Mouse (Mus musculus) activated CD4-positive, CD25-positive, alpha-beta regulatory T cell, adult 4 months (primary cell): Measurements from ENCODE around the gene Gstt3. TPM values are rescaled to one million over a fixed set of nuclear protein-coding genes. Genes with fewer than 3 reads are reported as not detected.

ENCODE experiments used
- polyA plus RNA-seq, 2 experiments: library from polyadenylated mRNA; unstranded; fragments of 100-300 nt; shearing (Covaris generic); gene quantifications; one replicate each; pipeline ENCODE4 v1.2.1; 2017

Gstt3 gene
- polyA plus RNA-seq, 2 experiments from 2014 or later: 3.3 to 6.1 TPM

Other genes starting within 250 kb of the Gstt3 start
- under 1 TPM; 0.45 to 0.65 TPM for gene Lrrc75b, start 221.1 kb downstream of the Gstt3 start, polyA plus RNA-seq
- gene Ggt1, start 219.8 kb downstream of the Gstt3 start, polyA plus RNA-seq: 1 to 10 TPM; 2.1 to 3.1 TPM
- gene Ggt5, start 192.1 kb downstream of the Gstt3 start, polyA plus RNA-seq: under 1 TPM; 0.15 to 0.64 TPM
- 10 to 100 TPM in 1 of 2 experiments, 1 to 10 TPM in 1; 6.2 to 12.5 TPM for gene Susd2, start 137.4 kb downstream of the Gstt3 start, polyA plus RNA-seq
- 10 to 100 TPM; 22.0 to 22.3 TPM for gene Cabin1, start 17.1 kb downstream of the Gstt3 start, polyA plus RNA-seq
- gene Ddt, start 8.0 kb downstream of the Gstt3 start, polyA plus RNA-seq: 100 to 1,000 TPM in 1 of 2 experiments, 10 to 100 TPM in 1; 78.9 to 104 TPM
- not detected for gene Gm20441, start 460 bp downstream of the Gstt3 start, polyA plus RNA-seq
- gene Gstt1, start 17.2 kb upstream of the Gstt3 start, polyA plus RNA-seq: 1 to 10 TPM in 1 of 2 experiments, not detected in 1; 1.2 TPM
- gene Gstt4, start 41.1 kb upstream of the Gstt3 start, polyA plus RNA-seq: under 1 TPM in 1 of 2 experiments, not detected in 1; 0.48 TPM
- gene Gstt2, start 56.0 kb upstream of the Gstt3 start, polyA plus RNA-seq: 10 to 100 TPM; 58.5 to 64.1 TPM
- 100 to 1,000 TPM; 464 to 561 TPM for gene Mif, start 78.8 kb upstream of the Gstt3 start, polyA plus RNA-seq
- 1 to 10 TPM in 1 of 2 experiments, under 1 TPM in 1; 0.85 to 2.7 TPM for gene Derl3, start 112.0 kb upstream of the Gstt3 start, polyA plus RNA-seq
- 100 to 1,000 TPM in 1 of 2 experiments, 10 to 100 TPM in 1; 75.0 to 127 TPM for gene Smarcb1, start 140.2 kb upstream of the Gstt3 start, polyA plus RNA-seq
- gene Chchd10, start 151.7 kb upstream of the Gstt3 start, polyA plus RNA-seq: 10 to 100 TPM; 13.1 to 20.1 TPM
- 1 to 10 TPM; 2.5 to 9.1 TPM for gene Mmp11, start 155.1 kb upstream of the Gstt3 start, polyA plus RNA-seq
- not detected for gene Gm867, start 159.3 kb upstream of the Gstt3 start, polyA plus RNA-seq
- 1 to 10 TPM in 1 of 2 experiments, not detected in 1; 3.5 TPM for gene Vpreb3, start 161.6 kb upstream of the Gstt3 start, polyA plus RNA-seq
- gene Gm5134, start 173.1 kb upstream of the Gstt3 start, polyA plus RNA-seq: under 1 TPM; 0.27 to 0.41 TPM